Mouse (Mus musculus) limb, embryonic 15.5 days (tissue): ENCODE data around the gene Cbs. TPM values are rescaled to one million over a fixed set of nuclear protein-coding genes. Genes with fewer than 3 reads are reported as not detected.

Experiments
- ATAC-seq: fragments of 200-750 bp; cut with Nextera tagmentation; 2 replicates; pipeline ENCODE4 v1.8.0; 2017; ENCODE audit warnings: low read depth, moderate TSS enrichment; ENCODE audit not compliant: insufficient number of reproducible peaks, low FRiP score, low TSS enrichment
- H3K27ac ChIP-seq: fragments of 300-500 bp; sonication (generic); 2 replicates; pipeline ENCODE4 v1.5.1; 2015; ENCODE audit warnings: moderate library complexity, mild to moderate bottlenecking, inconsistent platforms
- H3K27me3 ChIP-seq: fragments of 300-500 bp; sonication (generic); 2 replicates; pipeline ENCODE4 v1.6.1; 2015; ENCODE audit warnings: inconsistent platforms
- H3K36me3 ChIP-seq: fragments of 300-500 bp; sonication (generic); 2 replicates; pipeline ENCODE4 v1.6.1; 2015; ENCODE audit warnings: inconsistent platforms
- H3K4me1 ChIP-seq: fragments of 300-500 bp; sonication (generic); 2 replicates; pipeline ENCODE4 v1.6.1; 2015; ENCODE audit warnings: inconsistent platforms
- H3K4me2 ChIP-seq: fragments of 300-500 bp; sonication (generic); 2 replicates; pipeline ENCODE4 v1.6.1; 2015; ENCODE audit warnings: mild to moderate bottlenecking, inconsistent platforms
- H3K4me3 ChIP-seq: fragments of 300-500 bp; sonication (generic); 2 replicates; pipeline ENCODE4 v1.5.1; 2015; ENCODE audit warnings: mild to moderate bottlenecking, inconsistent platforms
- H3K9ac ChIP-seq: fragments of 300-500 bp; sonication (generic); 2 replicates; pipeline ENCODE4 v1.6.1; 2015; ENCODE audit warnings: inconsistent platforms
- H3K9me3 ChIP-seq: fragments of 300-500 bp; sonication (generic); 2 replicates; pipeline ENCODE4 v1.6.1; 2016; ENCODE audit warnings: inconsistent platforms
- WGBS: fragments of 180-500 bp; shearing (Covaris S2); methylation state at CpG from one replicate; pipeline ENCODE4 v1.1.7; 2015; 5-methylcytosine and 5-hydroxymethylcytosine counted together
- polyA plus RNA-seq: library from polyadenylated mRNA; unstranded; fragments of >200 nt; fragmentation: Nextera tagmentation; extraction: Ambion mirVana; gene quantifications from 2 replicates; pipeline ENCODE4 v1.2.1, GENCODE M21; 2015

Gene Cbs
- polyA plus RNA-seq: 6.2 and 7.5 TPM in 2 replicates

DNA sequence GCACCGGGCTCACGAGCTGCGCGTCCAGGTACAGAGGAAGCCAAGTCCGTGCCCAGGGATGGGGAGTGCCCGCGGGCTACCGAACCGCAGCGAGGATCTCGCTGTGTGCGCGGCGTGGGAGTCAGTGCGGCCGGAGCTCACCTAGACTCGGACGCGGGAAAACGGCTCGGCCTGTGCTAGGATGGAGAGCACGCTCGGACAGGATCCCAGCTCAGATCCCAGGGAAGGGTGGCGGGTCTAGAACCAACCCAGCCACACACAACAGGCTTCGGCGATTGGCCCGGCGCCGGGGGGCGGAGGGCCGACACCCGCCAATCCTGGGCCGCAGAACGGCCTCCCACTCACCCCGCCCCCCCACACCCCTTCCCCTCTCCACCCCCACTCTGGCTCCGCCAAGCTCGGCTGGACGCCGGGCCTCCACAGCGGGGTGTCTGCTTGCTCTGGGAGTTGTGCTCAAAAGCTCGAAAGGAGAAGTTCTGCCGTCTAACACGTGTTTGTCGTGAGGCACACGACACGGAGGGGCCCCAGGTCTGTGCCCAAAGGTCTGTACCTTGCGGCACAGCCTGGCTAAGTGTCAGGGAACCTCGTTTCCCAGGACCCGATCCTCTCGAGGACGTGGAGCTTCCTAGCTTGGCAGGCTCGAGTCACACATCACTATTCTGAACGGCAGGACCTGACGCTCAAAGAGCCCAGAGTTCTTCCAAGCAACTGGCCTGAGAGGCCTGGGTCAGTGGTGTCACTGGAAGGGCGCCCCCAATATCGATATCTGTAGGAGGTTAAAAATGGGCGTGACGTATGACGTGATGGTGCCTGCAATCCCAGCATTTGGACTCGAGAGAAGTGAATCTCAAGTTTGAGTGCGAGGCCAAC, at the start of gene Cbs:
Gene Cbs (minus strand): TSS at position 297 of the 870 bp plus-strand sequence.
- Histone ChIP-seq H3K27me3 (peaks cover 21% of the 10 kb centered on the region), H3K4me3 (peak within 1 kb of the TSS; percentile 54), H3K9me3 (no peaks in the 10 kb centered on the region), H3K9ac (peak within 1 kb of the TSS; percentile 50), H3K4me1 (peaks cover 24% of the 10 kb centered on the region), H3K27ac (peak within 1 kb of the TSS; percentile 24), H3K4me2 (peak within 1 kb of the TSS; percentile 100), H3K36me3 (no peaks in the 10 kb centered on the region)
- whole genome bisulfite sequencing: 2% methylated on average over 61 of the region's 61 CpGs
- ATAC-seq: peak; percentile 92

- Histone ChIP-seq H3K4me2 (peak overlapping the region; percentile 21), H3K27me3 (no peaks in the 10 kb centered on the region), H3K4me1 (peaks cover 11% of the 10 kb centered on the region), H3K9ac (0 out of 2 replicates have a peak overlapping the region, but pooled peaks have one; percentile 14), H3K9me3 (no peaks in the 10 kb centered on the region), H3K27ac (peak overlapping the region; percentile 81), H3K36me3 (no peaks in the 10 kb centered on the region), H3K4me3 (no peak overlapping the region)
- 12% methylated on average over 3 of the region's 3 CpGs for WGBS
- peak; percentile 60; the same call in 1 of the 2 replicates for ATAC-seq
Measured at GRCm38 (mm10) chr17:31686225-31686564, 49.2 kb upstream of the Cbs start.

GRCm38 (mm10) chr17:31685514-31686224, 48.6 kb upstream of the Cbs start:
- Histone ChIP-seq H3K9me3 (no peaks in the 10 kb centered on the region), H3K4me2 (peak overlapping the region; percentile 21), H3K9ac (0 out of 2 replicates have a peak overlapping the region, but pooled peaks have one; percentile 14), H3K36me3 (no peaks in the 10 kb centered on the region), H3K27ac (peak overlapping the region; percentile 81), H3K27me3 (no peaks in the 10 kb centered on the region), H3K4me3 (no peak overlapping the region), H3K4me1 (peaks cover 11% of the 10 kb centered on the region)
- ATAC-seq: peak; percentile 66; the same call in 1 of the 2 replicates
- WGBS: 5% methylated on average over 17 of the region's 17 CpGs

- Histone ChIP-seq H3K4me1 (no peaks in the 10 kb centered on the region), H3K27ac (no peak overlapping the region), H3K36me3 (no peaks in the 10 kb centered on the region), H3K9ac (no peak overlapping the region), H3K27me3 (no peaks in the 10 kb centered on the region), H3K4me3 (no peak overlapping the region), H3K4me2 (no peak overlapping the region), H3K9me3 (no peaks in the 10 kb centered on the region)
- WGBS: 71% methylated on average over 2 of the region's 2 CpGs
- ATAC-seq: no peak
Measured at GRCm38 (mm10) chr17:31680450-31680849, 43.4 kb upstream of the Cbs start.

DNA sequence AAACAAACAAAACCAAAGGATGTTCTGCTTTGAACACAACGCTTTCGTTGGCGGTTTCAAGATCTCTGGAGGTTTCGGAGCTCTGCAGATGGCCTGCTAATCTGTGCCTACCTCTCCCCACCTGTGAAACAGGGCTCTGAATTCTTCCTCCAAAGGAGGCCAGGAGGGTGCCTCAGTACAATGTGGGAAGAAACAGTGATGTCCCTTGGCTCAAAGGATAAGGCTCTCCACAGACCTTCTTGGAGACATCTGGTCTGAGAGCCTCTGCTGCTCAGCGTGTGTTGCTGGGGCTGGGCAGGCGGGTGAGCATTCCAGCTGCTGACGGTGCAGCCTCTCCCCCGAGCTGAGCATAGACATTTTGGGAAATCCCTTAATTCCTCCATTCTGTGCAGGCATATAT, 40.5 kb upstream of the Cbs start, which contains the start of gene Cryaa:
Gene Cryaa (plus strand): TSS at position 301 of the 400 bp plus-strand sequence.
- H3K9me3 ChIP-seq: no peaks in the 10 kb centered on the region
- H3K4me3 ChIP-seq: no peak within 1 kb of the TSS
- no peak within 1 kb of the TSS for H3K9ac ChIP-seq
- H3K36me3 ChIP-seq: no peaks in the 10 kb centered on the region
- 68% methylated on average over 8 of the region's 8 CpGs for WGBS
- no peaks in the 10 kb centered on the region for H3K4me1 ChIP-seq
- H3K4me2 ChIP-seq: no peak within 1 kb of the TSS
- H3K27ac ChIP-seq: no peak within 1 kb of the TSS
- ATAC-seq: no peak
- H3K27me3 ChIP-seq: no peaks in the 10 kb centered on the region

DNA sequence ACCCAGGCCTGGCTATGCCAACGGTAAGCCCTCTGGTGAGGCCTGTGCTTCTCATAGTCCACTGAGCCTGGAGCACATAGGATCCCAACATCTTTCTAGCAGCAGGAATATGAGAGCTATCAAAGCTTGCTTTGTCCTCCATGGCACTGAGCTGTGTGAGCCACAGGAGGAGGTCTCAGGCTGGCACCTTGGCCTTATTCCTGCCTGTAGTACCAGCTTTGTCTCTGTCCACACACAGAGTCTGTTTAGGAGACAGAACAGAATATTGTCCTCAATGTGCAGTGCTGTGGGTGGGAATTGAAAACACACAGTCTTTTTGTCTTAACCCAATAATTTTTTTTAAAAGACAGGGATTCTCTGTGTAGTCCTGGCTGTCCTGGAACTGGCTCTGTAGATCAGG, 37.4 kb upstream of the Cbs start:
- ATAC-seq: no peak
- H3K36me3 ChIP-seq: no peaks in the 10 kb centered on the region
- no peak overlapping the region for H3K27ac ChIP-seq
- H3K27me3 ChIP-seq: no peaks in the 10 kb centered on the region
- H3K4me3 ChIP-seq: no peak overlapping the region
- no peaks in the 10 kb centered on the region for H3K4me1 ChIP-seq
- whole genome bisulfite sequencing: 81% methylated on average over 1 of the region's 1 CpGs
- H3K9me3 ChIP-seq: no peaks in the 10 kb centered on the region
- no peak overlapping the region for H3K9ac ChIP-seq
- H3K4me2 ChIP-seq: no peak overlapping the region

GRCm38 (mm10) chr17:31672279-31672678, 35.2 kb upstream of the Cbs start:
- no peak overlapping the region for H3K27ac ChIP-seq
- no peak overlapping the region for H3K4me3 ChIP-seq
- 81% methylated on average over 12 of the region's 12 CpGs for WGBS
- H3K9ac ChIP-seq: no peak overlapping the region
- no peaks in the 10 kb centered on the region for H3K4me1 ChIP-seq
- no peak for ATAC-seq
- H3K27me3 ChIP-seq: no peaks in the 10 kb centered on the region
- no peaks in the 10 kb centered on the region for H3K9me3 ChIP-seq
- no peak overlapping the region for H3K4me2 ChIP-seq
- H3K36me3 ChIP-seq: no peaks in the 10 kb centered on the region

- 67% methylated on average over 8 of the region's 8 CpGs for WGBS
- no peaks in the 10 kb centered on the region for H3K36me3 ChIP-seq
- H3K27ac ChIP-seq: no peak overlapping the region
- no peaks in the 10 kb centered on the region for H3K9me3 ChIP-seq
- H3K4me3 ChIP-seq: no peak overlapping the region
- no peak overlapping the region for H3K4me2 ChIP-seq
- no peaks in the 10 kb centered on the region for H3K27me3 ChIP-seq
- H3K4me1 ChIP-seq: no peaks in the 10 kb centered on the region
- H3K9ac ChIP-seq: no peak overlapping the region
- ATAC-seq: no peak
Measured at GRCm38 (mm10) chr17:31671698-31672097, 34.7 kb upstream of the Cbs start.

GRCm38 (mm10) chr17:31670163-31670562, 33.1 kb upstream of the Cbs start:
- H3K4me2 ChIP-seq: no peak overlapping the region
- H3K27ac ChIP-seq: no peak overlapping the region
- no peak overlapping the region for H3K9ac ChIP-seq
- H3K4me1 ChIP-seq: no peaks in the 10 kb centered on the region
- 55% methylated on average over 11 of the region's 11 CpGs for WGBS
- H3K27me3 ChIP-seq: no peaks in the 10 kb centered on the region
- 0 out of 2 replicates have a peak, but pooled peaks have one; percentile 25 for ATAC-seq
- no peaks in the 10 kb centered on the region for H3K36me3 ChIP-seq
- H3K4me3 ChIP-seq: no peak overlapping the region
- no peaks in the 10 kb centered on the region for H3K9me3 ChIP-seq

DNA sequence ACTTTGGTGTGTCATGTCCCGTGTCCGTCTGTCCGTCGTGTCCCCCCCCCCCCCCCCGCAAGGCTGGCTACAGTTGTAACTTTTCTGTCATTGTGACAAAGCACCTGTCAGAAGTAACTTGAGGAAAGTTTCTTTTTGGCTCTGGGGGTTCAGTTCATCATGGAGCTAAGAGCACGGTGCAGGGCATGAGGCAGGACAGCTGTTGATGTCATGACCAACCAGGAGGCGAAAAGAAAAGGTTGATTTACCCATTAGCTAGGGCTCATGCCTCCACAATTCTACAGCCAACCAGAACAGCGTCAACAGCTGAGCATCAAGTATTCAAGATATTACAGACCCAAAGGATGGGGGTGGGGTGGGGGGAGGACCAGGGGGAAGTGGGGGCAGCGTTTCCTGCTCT, 31.3 kb upstream of the Cbs start:
- H3K27ac ChIP-seq: no peak overlapping the region
- 66% methylated on average over 8 of the region's 9 CpGs for WGBS
- no peak overlapping the region for H3K4me3 ChIP-seq
- no peaks in the 10 kb centered on the region for H3K36me3 ChIP-seq
- no peak overlapping the region for H3K4me2 ChIP-seq
- no peak for ATAC-seq
- no peak overlapping the region for H3K9ac ChIP-seq
- no peaks in the 10 kb centered on the region for H3K9me3 ChIP-seq
- H3K4me1 ChIP-seq: peaks cover 4% of the 10 kb centered on the region; the same call in 1 of the 2 replicates
- no peaks in the 10 kb centered on the region for H3K27me3 ChIP-seq

- no peak for ATAC-seq
- Histone ChIP-seq H3K36me3 (no peaks in the 10 kb centered on the region), H3K9me3 (no peaks in the 10 kb centered on the region), H3K4me3 (no peak overlapping the region), H3K4me1 (peaks cover 4% of the 10 kb centered on the region; the same call in 1 of the 2 replicates), H3K4me2 (no peak overlapping the region), H3K27ac (no peak overlapping the region), H3K9ac (no peak overlapping the region), H3K27me3 (no peaks in the 10 kb centered on the region)
- 14% methylated on average over 4 of the region's 4 CpGs for WGBS
Measured at GRCm38 (mm10) chr17:31664760-31665159, 27.7 kb upstream of the Cbs start.

DNA sequence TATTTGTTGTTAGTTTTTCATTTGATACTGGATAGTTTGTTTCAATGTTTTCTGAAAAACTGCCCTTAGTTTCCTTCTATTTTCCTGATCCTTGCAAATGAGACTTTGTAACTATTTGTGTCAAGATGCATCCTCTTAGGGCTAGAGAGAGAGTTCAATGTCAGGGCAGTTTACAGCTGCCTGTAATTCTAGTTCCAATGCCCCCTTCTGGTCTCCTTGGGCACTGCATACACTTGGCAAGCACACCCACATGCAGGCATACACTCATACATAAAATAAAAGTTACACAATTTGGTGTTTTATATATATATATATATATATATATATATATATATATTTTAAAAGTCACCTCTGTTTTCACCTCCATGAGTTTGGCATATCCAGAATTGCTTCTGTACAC, 25.8 kb upstream of the Cbs start:
- Histone ChIP-seq H3K27me3 (no peaks in the 10 kb centered on the region), H3K27ac (no peak overlapping the region), H3K9me3 (no peaks in the 10 kb centered on the region), H3K36me3 (no peaks in the 10 kb centered on the region), H3K4me2 (no peak overlapping the region), H3K9ac (no peak overlapping the region), H3K4me1 (peaks cover 9% of the 10 kb centered on the region), H3K4me3 (no peak overlapping the region)
- ATAC-seq: no peak
